Mouse (Mus musculus): ENCODE results near the gene Kri1. TPM values are rescaled to one million over a fixed set of nuclear protein-coding genes. Genes with fewer than 3 reads are reported as not detected.
"Not testable (repeated sequence)": the region's sequence is repeated elsewhere in the genome, so short reads cannot be mapped to it uniquely, and the experiment has no call there.

Gene Kri1
- polyA plus RNA-seq, 1 experiment = 48.2 TPM

DNA sequence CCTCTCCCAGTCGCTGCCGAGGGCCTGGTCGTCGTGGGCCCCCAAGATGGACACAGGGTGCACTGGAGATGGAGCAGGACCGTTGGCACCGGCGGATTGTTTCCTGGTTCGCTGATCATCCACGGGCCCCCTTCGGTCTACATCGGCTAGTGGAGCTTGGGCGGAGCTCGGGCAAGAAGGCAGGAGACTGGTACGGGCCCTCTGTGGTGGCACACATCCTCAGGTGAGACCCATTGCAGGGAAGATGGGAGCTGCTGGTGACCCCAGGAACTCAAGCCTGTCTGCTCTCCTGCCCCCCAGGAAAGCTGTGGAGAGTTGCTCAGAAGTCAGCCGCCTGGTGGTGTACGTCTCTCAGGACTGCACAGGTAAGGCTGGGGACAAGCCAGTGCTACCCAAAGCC lies 19.5 kb downstream of the Kri1 start:
- WGBS = 90% methylated on average over 16 of the region's 16 CpGs
- Histone ChIP-seq H3K4me3 (replicated peaks; ENCODE audit: insufficient read depth, low read depth, low read length) (no peak overlapping the region), H3K27me3 (ENCODE audit: control insufficient read depth, insufficient read depth, low read length) (no peaks in the 10 kb centered on the region), H3K4me1 (ENCODE audit: control insufficient read depth, insufficient read depth, low read length) (peaks cover 8% of the 10 kb centered on the region), H3K27ac (ENCODE audit: insufficient read depth, low read length) (no peak overlapping the region)
- no peak for DNase-seq
- no peak for TF ChIP-seq POLR2A (IDR thresholded peaks at IDR 0.05; ENCODE audit: borderline replicate concordance, insufficient read depth, low read length)
- TF ChIP-seq CTCF (IDR thresholded peaks at IDR 0.05; ENCODE audit: borderline replicate concordance, insufficient read depth, low read depth, low read length) = no peak

DNA sequence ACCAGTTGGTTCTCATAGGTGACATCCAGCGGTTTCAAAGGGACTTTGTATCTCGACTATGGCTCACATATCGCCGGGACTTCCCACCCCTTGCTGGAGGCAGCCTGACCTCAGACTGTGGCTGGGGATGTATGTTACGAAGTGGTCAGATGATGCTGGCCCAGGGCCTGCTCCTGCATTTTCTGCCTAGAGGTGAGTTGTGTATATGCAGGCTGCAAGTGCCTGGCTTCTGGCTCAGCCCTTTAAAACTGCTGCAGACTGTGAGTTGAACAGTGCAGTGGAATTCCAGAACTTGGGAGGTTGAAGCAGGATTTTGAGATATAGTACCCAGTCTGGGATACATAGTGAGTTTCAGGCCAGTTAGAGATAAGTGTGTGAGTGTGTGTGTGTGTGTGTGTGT lies 20.9 kb downstream of the Kri1 start:
- Histone ChIP-seq H3K4me1 (ENCODE audit: control insufficient read depth, insufficient read depth, low read length) (peaks cover 8% of the 10 kb centered on the region), H3K4me3 (replicated peaks; ENCODE audit: insufficient read depth, low read depth, low read length) (peak overlapping the region; percentile 37), H3K27me3 (ENCODE audit: control insufficient read depth, insufficient read depth, low read length) (no peaks in the 10 kb centered on the region), H3K27ac (ENCODE audit: insufficient read depth, low read length) (no peak overlapping the region)
- no peak for DNase-seq
- TF ChIP-seq POLR2A (IDR thresholded peaks at IDR 0.05; ENCODE audit: borderline replicate concordance, insufficient read depth, low read length) (no peak), CTCF (IDR thresholded peaks at IDR 0.05; ENCODE audit: borderline replicate concordance, insufficient read depth, low read depth, low read length) (no peak)
- 68% methylated on average over 5 of the region's 5 CpGs for WGBS

DNA sequence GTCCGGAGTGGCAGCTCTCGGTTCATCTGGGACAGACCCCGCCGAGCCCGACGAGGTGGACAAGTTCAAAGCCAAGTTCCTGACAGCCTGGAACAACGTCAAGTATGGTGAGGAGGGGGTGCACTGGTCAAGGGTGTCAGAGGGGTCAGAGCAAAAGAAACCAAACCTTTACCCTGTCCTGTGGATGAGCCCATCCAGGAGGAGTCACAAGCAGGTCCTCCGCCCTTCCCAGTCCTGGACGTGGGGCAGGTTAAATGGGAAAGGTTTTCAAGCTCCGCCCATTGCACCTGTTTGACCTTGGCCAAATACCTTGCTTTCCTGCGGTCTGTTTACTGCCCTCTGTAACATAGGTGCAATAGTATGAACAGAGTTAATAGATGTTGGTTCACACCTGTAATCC lies 22.2 kb downstream of the Kri1 start:
- H3K4me1 ChIP-seq (ENCODE audit: control insufficient read depth, insufficient read depth, low read length) = peaks cover 8% of the 10 kb centered on the region
- TF ChIP-seq CTCF (IDR thresholded peaks at IDR 0.05; ENCODE audit: borderline replicate concordance, insufficient read depth, low read depth, low read length) (no peak), POLR2A (IDR thresholded peaks at IDR 0.05; ENCODE audit: borderline replicate concordance, insufficient read depth, low read length) (no peak)
- peak overlapping the region; percentile 97 for H3K4me3 ChIP-seq (replicated peaks; ENCODE audit: insufficient read depth, low read depth, low read length)
- no peaks in the 10 kb centered on the region for H3K27me3 ChIP-seq (ENCODE audit: control insufficient read depth, insufficient read depth, low read length)
- peak overlapping the region; percentile 57 for H3K27ac ChIP-seq (ENCODE audit: insufficient read depth, low read length)
- DNase-seq = no peak
- WGBS = 4% methylated on average over 11 of the region's 11 CpGs

DNA sequence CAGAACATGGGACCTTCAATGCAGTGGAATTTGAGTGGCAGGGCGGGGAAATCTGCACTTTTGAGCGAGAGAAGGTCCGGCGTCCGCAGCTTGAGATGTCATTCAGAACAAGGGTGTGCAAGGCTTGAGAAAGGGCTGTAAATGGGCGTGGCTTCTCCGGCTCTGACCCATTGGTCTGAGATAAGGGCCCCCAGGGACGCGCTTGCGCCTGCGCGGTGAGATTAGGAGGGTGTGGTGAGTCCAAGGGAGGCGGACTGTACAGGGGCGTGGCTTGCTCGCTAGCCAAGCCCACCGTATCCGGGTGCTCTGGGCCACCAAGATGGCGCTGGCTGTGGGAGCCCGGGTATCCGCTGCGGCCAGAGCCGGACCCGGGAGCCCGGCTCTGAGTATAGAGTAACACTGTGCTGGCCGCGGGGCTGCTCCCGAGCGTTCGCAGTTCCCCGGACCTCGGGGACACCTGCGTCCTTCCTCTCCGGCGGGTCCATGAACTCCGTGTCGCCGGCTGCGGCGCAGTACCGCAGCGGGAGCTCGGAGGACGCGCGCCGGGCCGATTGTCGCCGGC lies 22.7 kb downstream of the Kri1 start, which contains the start of gene Atg4d:
Gene Atg4d (plus strand): TSS at position 294 of the 562 bp plus-strand sequence.
- no peaks in the 10 kb centered on the region for H3K27me3 ChIP-seq (ENCODE audit: control insufficient read depth, insufficient read depth, low read length)
- peaks cover 8% of the 10 kb centered on the region for H3K4me1 ChIP-seq (ENCODE audit: control insufficient read depth, insufficient read depth, low read length)
- peak; percentile 99 to 100 for DNase-seq
- WGBS = under 1% methylated on average over 49 of the region's 49 CpGs
- H3K4me3 ChIP-seq (replicated peaks; ENCODE audit: insufficient read depth, low read depth, low read length) = peak within 1 kb of the TSS; percentile 97
- peak within 1 kb of the TSS; percentile 73 for H3K27ac ChIP-seq (ENCODE audit: insufficient read depth, low read length)
- TF ChIP-seq CTCF (IDR thresholded peaks at IDR 0.05; ENCODE audit: borderline replicate concordance, insufficient read depth, low read depth, low read length) (no peak), POLR2A (IDR thresholded peaks at IDR 0.05; ENCODE audit: borderline replicate concordance, insufficient read depth, low read length) (peak; percentile 90)

DNA sequence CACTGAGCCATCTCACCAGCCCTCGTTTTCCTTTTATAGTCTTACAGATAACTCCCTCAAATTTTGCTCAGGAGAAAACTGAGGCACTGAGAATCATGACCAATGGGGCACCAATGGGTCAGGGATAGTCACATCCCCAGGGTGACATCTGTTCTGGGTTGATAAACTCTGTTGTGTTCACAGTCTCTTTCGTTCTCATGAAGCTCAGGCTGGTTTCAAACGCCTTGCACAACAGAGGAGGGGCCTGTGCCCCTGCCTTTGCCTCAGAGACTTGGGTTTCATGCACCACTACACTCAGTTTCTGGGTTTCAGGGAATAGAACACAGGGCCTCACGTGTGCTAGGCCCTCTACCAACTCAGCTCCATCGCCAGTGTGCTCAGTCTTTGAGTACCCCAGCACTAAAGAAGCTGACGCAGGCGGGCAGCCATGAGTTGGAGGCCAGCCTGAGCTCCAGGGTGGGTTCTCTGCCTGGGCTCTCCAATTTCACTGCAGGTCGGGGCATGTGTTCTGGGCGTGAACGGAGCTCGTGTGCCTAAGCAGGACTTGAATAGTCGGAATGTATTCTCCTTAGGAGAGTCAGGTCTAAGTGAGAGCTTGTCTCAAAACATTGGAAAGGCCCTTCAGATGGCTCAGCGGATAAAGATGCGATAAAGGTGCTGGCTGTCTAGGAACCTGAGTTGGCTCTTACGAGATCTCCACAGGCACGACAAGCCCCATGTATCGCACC lies 23.3 kb downstream of the Kri1 start:
- DNase-seq = no peak
- TF ChIP-seq POLR2A (IDR thresholded peaks at IDR 0.05; ENCODE audit: borderline replicate concordance, insufficient read depth, low read length) = no peak
- TF ChIP-seq CTCF (IDR thresholded peaks at IDR 0.05; ENCODE audit: borderline replicate concordance, insufficient read depth, low read depth, low read length) = no peak
- Histone ChIP-seq H3K27me3 (ENCODE audit: control insufficient read depth, insufficient read depth, low read length) (no peaks in the 10 kb centered on the region), H3K4me3 (replicated peaks; ENCODE audit: insufficient read depth, low read depth, low read length) (peak overlapping the region; percentile 89), H3K4me1 (ENCODE audit: control insufficient read depth, insufficient read depth, low read length) (peaks cover 8% of the 10 kb centered on the region), H3K27ac (ENCODE audit: insufficient read depth, low read length) (peak overlapping the region; percentile 73)
- WGBS = 19% methylated on average over 17 of the region's 17 CpGs

DNA sequence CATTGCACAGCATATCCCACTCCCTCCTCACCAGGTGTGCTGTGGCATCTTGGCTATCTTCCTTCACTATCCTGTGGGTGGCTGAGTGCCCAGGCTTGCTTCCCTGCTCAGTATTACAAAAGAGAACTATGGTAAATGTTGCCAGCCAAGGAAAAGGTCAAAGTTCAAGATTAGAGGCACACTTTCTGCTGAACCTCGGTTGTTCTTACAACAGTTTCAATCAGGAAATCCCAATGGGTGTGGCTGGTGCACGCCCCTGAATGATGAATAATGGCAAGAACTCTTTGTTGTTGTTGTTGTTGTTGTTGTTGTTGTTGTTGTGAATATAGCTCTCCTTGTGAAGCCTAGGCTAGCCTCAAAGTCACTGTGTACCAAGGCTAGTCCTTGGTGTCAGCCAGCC lies 25.9 kb downstream of the Kri1 start:
- no peak for DNase-seq
- H3K27ac ChIP-seq (ENCODE audit: insufficient read depth, low read length) = no peak overlapping the region
- H3K27me3 ChIP-seq (ENCODE audit: control insufficient read depth, insufficient read depth, low read length) = no peaks in the 10 kb centered on the region
- no peak for TF ChIP-seq CTCF (IDR thresholded peaks at IDR 0.05; ENCODE audit: borderline replicate concordance, insufficient read depth, low read depth, low read length)
- no peak for TF ChIP-seq POLR2A (IDR thresholded peaks at IDR 0.05; ENCODE audit: borderline replicate concordance, insufficient read depth, low read length)
- H3K4me1 ChIP-seq (ENCODE audit: control insufficient read depth, insufficient read depth, low read length) = peaks cover 7% of the 10 kb centered on the region
- WGBS = 67% methylated on average over 2 of the region's 2 CpGs
- H3K4me3 ChIP-seq (replicated peaks; ENCODE audit: insufficient read depth, low read depth, low read length) = no peak overlapping the region

DNA sequence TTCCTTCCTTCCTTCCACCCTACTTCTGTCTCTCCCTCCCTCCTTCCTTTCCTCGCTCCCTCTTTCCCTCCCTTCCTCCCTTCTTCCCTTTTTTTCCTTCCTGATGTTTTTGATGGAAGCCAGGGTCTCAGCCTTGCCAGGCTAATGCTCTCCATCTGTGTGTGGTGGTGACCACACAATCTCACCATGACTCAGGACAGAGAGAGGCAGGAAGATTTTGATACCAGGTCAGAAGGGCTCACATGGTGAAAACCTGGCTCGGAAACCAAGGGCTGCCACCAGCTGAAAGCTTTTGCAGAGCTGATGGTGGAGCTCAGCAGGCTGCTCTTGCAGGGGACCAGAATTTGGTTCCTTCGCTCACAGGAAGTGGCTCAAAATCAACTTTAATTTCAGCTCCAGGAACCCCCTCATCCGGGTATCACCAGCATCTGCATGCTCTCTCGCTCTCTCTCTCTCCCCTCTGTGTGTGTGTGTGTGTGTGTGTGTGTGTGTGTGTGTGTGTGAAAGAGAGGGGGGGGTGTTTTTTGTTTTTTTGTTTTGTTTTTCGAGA lies 27.2 kb downstream of the Kri1 start:
- H3K4me1 ChIP-seq (ENCODE audit: control insufficient read depth, insufficient read depth, low read length) = no peaks in the 10 kb centered on the region
- H3K27ac ChIP-seq (ENCODE audit: insufficient read depth, low read length) = no peak overlapping the region
- no peaks in the 10 kb centered on the region for H3K27me3 ChIP-seq (ENCODE audit: control insufficient read depth, insufficient read depth, low read length)
- no peak overlapping the region for H3K4me3 ChIP-seq (replicated peaks; ENCODE audit: insufficient read depth, low read depth, low read length)
- DNase-seq = no peak
- TF ChIP-seq CTCF (IDR thresholded peaks at IDR 0.05; ENCODE audit: borderline replicate concordance, insufficient read depth, low read depth, low read length) (no peak), POLR2A (IDR thresholded peaks at IDR 0.05; ENCODE audit: borderline replicate concordance, insufficient read depth, low read length) (no peak)
- WGBS = 79% methylated on average over 6 of the region's 6 CpGs

DNA sequence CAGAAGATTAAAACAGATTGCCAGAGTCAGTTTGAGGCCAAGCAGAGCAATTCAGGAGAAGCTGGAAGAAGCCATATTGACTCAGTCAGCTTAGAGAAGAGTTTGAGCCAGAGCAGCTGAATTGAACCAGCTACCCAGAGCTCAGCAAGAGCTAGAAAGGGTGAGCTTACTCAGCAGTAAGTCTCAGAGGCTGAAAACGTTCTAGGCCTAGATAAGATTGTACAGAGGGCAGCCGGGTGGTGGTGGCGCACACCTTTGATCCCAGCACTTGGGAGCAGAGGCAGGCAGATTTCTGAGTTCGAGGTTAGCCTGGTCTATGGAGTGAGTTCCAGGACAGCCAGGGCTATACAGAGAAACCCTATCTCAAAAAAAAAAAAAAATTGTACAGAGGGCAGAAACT lies 31.4 kb downstream of the Kri1 start:
- H3K27ac ChIP-seq (ENCODE audit: insufficient read depth, low read length); H3K27me3 ChIP-seq (ENCODE audit: control insufficient read depth, insufficient read depth, low read length); H3K4me3 ChIP-seq (replicated peaks; ENCODE audit: insufficient read depth, low read depth, low read length); DNase-seq; H3K4me1 ChIP-seq (ENCODE audit: control insufficient read depth, insufficient read depth, low read length): not testable (repeated sequence)
- 84% methylated on average over 4 of the region's 4 CpGs for WGBS

Measured in cerebellum, adult 2 months (tissue).